Mouse (Mus musculus) naive thymus-derived CD4-positive, alpha-beta T cell, adult 2 months (primary cell): ENCODE measurements around the gene Rhox1.
"Not testable (repeated sequence)": the region's sequence is repeated elsewhere in the genome, so short reads cannot be mapped to it uniquely, and the experiment has no call there.

Experiments used
- DNase-seq: peaks from one replicate; pipeline ENCODE4 v3.0.0-alpha.2; 2011; ENCODE audit warnings: low read depth

Rhox1 gene

DNA sequence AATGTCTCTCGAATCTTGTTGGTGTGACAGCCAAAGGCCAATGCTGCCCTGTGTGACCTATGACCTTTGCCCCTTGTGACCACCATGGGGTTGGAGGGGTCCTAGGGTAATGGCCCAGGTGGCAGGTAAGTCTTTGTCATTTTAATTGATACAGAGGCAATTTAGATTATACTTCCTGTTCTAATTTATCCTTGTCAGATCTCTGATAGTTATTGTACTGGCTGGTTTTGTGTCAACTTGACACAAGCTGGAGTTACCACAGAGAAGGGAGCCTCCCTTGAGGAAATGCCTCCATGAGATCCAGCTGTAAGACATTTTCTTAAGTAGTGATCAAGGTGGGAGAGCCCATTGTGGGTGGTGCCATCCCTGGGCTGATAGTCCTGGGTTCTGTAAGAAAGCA lies at the start of gene Rhox1:
Gene Rhox1 (minus strand): TSS at position 101 of the 400 bp plus-strand sequence.
- not testable (repeated sequence) for DNase-seq

GRCm38 (mm10) chrX:37265038-37265437 lies 43.0 kb upstream of the Rhox1 start, which contains the start of gene Rhox4a:
Rhox4a (plus strand) TSS chrX:37265338.
- DNase-seq, result not testable (repeated sequence)

GRCm38 (mm10) chrX:37249619-37250018 lies 27.6 kb upstream of the Rhox1 start, which contains the start of gene Rhox3a:
Rhox3a (plus strand) TSS chrX:37249919.
- not testable (repeated sequence) for DNase-seq

DNA sequence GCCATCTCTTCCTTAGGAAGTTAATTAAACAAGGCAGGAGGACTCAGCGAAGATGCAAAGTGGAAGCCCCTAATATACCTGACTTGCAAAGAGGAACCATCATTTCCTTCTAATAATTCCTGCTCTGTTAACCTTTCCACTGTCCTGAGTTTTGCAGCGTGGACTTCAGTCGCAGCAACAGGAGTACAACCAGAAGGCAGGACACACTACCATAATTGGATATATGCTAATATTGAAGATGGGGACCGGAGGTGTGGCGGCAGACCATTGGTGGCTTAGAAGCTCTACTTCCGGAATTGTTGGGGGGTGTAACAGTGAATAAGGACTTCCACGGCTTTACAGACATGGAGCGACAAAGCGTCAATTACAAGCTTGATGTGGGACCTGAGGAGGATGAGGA lies 22.6 kb upstream of the Rhox1 start, which contains the start of gene Rhox2a:
Gene Rhox2a (plus strand): TSS at position 301 of the 400 bp plus-strand sequence.
- DNase-seq, result not testable (repeated sequence)

DNA sequence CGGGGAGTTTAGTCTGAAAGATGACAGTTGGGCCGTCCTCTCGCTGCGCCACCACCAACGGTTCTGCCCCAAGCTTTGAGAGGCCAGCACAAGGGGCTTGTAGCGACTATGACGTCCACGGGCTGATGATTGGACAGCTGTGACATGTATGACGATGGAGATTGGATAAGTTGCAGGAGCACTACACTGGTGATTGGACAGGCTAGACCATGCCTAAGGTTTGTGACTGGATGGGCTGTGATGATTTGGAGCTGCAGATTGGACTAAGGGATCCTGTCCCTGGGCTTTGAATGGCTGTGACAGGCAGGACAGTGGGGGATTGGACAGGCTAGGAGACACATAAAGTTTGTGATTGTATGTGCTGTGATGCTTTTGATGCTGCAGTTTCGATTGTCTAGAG lies 11.1 kb downstream of the Rhox1 start, which contains the start of gene Gm9:
Gene Gm9 (minus strand): TSS at position 101 of the 400 bp plus-strand sequence.
- DNase-seq, result no peak

DNA sequence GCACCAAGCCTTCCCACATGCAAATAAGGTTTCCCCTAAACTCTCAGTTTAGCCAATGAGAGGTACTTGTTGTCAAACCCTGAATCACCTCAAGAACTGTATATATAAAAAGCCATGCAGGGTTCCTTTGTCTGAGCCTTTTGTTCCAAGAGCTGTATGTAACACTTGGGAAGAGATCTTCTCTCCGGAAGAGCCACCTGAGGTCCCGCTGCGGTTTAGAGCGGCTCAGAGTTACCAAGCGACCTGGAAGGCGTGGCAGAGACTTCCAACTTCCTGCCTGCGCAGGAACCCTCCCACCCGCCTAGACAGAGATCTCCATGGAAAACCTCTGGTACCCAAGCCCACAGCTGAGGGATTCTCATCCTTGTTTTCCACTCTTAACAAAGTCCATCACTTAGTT lies 23.4 kb downstream of the Rhox1 start:
- DNase-seq, result no peak

DNA sequence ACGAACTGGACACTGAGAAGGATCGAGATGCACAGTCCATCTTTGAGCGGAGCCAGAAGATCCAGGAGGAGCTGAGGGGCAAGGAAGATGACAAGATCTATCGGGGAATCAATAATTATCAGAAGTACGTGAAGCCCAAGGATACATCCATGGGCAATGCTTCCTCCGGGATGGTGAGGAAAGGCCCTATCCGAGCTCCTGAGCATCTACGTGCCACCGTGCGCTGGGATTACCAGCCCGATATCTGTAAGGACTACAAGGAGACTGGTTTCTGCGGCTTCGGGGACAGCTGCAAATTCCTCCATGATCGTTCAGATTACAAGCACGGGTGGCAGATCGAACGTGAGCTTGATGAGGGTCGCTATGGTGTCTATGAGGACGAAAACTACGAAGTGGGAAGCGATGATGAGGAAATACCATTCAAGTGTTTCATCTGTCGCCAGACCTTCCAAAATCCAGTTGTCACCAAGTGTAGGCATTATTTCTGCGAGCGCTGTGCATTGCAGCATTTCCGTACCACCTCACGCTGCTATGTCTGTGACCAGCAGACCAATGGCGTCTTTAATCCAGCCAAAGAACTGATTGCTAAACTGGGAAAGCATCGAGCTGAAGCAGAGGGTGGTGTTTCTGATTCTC lies 30.2 kb downstream of the Rhox1 start:
- DNase-seq, result peak; percentile 19

- peak; percentile 78 for DNase-seq
These were observed 30.8 kb downstream of the Rhox1 start, which contains the start of the genes Ndufa1 and Rnf113a1 for GRCm38 (mm10) chrX:37191105-37191743. Ndufa1 (minus strand) TSS chrX:37191163. Rnf113a1 (plus strand) TSS chrX:37191245.

GRCm38 (mm10) chrX:37190755-37191104 lies 31.3 kb downstream of the Rhox1 start:
- no peak for DNase-seq

- not testable (repeated sequence) for DNase-seq
These were observed 37.7 kb downstream of the Rhox1 start for GRCm38 (mm10) chrX:37184401-37184800.

- DNase-seq, result no peak
These were observed 53.3 kb downstream of the Rhox1 start, which contains the start of gene Akap14 for GRCm38 (mm10) chrX:37168742-37169141. Akap14 (minus strand) TSS chrX:37168842.

GRCm38 (mm10) chrX:37167085-37167484 lies 55.0 kb downstream of the Rhox1 start:
- peak; percentile 71 for DNase-seq
